ENCODE assay signal across 8 mouse cellular contexts in the genomic region with DNA sequence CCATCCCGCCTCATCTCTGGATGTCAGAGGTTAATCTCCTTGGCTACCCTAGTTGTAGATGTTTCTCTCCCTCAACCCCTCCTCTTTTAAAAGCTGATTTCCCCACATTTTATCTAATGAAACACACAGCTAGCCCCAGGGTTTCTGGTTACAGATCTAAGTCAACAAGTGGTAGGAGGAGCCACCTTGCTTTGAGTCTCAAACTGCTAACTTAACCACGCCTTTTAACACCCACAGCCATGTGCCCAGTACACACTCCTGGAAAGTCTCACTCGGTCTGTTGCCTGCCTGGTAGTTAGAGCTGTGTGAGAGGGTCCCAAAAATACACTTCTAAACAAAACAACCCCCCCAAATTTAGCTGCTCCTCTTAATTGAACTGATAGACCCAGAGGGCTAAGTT.
DNase-seq lines count a peak whose midpoint lies in the region; ATAC-seq and TF ChIP-seq lines count a peak whose summit lies in the region.

No protein-coding gene starts in this region.

- H3K27ac ChIP-seq in kidney, adult 2 months (ENCODE audit: insufficient read depth, low read depth, low read length): no peak overlapping the region
- H3K27ac ChIP-seq in kidney, embryonic 16.5 days (ENCODE audit: low read length): peak overlapping the region; percentile 70
- H3K27ac ChIP-seq in midbrain, embryonic 15.5 days: no peak overlapping the region
- H3K27ac ChIP-seq in left cerebral cortex, adult 2 months: no peak overlapping the region

- 31% methylated on average over 3 of the region's 3 CpGs for WGBS in kidney, adult 2 months
- 22% methylated on average over 3 of the region's 3 CpGs for WGBS in kidney, embryonic 16.5 days
- WGBS in midbrain, embryonic 15.5 days: 7% methylated on average over 3 of the region's 3 CpGs

- H3K36me3 ChIP-seq in kidney, adult 2 months (ENCODE audit: control insufficient read depth, insufficient read depth, low read length): no peaks in the 10 kb centered on the region
- H3K36me3 ChIP-seq in kidney, embryonic 16.5 days (ENCODE audit: insufficient read depth, low read length): no peaks in the 10 kb centered on the region
- no peaks in the 10 kb centered on the region for H3K36me3 ChIP-seq in midbrain, embryonic 15.5 days (replicated peaks)

- peak; percentile 85 for ATAC-seq in kidney, embryonic 16.5 days (ENCODE audit: low FRiP score, low TSS enrichment)
- ATAC-seq in midbrain, embryonic 15.5 days (replicated peaks): no peak

- TF ChIP-seq CTCF in kidney, adult 2 months (conservative IDR thresholded peaks at IDR 0.05; ENCODE audit: insufficient read depth, insufficient read length, low read depth, low read length): no peak
- TF ChIP-seq CTCF in left cerebral cortex, adult 2 months (IDR thresholded peaks at IDR 0.05): no peak

- no peak overlapping the region for H3K4me3 ChIP-seq in kidney, adult 2 months (ENCODE audit: insufficient read depth, low read depth, low read length)
- peak overlapping the region; percentile 24; the same call in 1 of the 2 replicates for H3K4me3 ChIP-seq in kidney, embryonic 16.5 days (ENCODE audit: low read length)
- no peak overlapping the region for H3K4me3 ChIP-seq in midbrain, embryonic 15.5 days
- H3K4me3 ChIP-seq in left cerebral cortex, adult 2 months: no peak overlapping the region

- no peaks in the 10 kb centered on the region for H3K9me3 ChIP-seq in kidney, embryonic 16.5 days (ENCODE audit: low read length)
- H3K9me3 ChIP-seq in midbrain, embryonic 15.5 days: no peaks in the 10 kb centered on the region

- DNase-seq in kidney, adult 2 months: peak; percentile 17
- no peak for DNase-seq in kidney, adult 11 months
- DNase-seq in embryo, embryonic 10 days (ENCODE audit: low spot score): peak; percentile 79
- no peak for DNase-seq in left cerebral cortex, adult 2 months (ENCODE audit: extremely low spot score in 1 of 2, low spot score in 2 of 2)
- no peak for DNase-seq in urinary bladder, adult 2 months (ENCODE audit: low spot score)
- DNase-seq in cerebellum, adult 8-10 months: no peak

- no peaks in the 10 kb centered on the region for H3K4me1 ChIP-seq in kidney, adult 2 months (ENCODE audit: control insufficient read depth, insufficient read depth, low read length)
- peaks cover 49% of the 10 kb centered on the region for H3K4me1 ChIP-seq in kidney, embryonic 16.5 days (ENCODE audit: insufficient read depth, low read length)
- peaks cover 53% of the 10 kb centered on the region for H3K4me1 ChIP-seq in midbrain, embryonic 15.5 days

- TF ChIP-seq POLR2A in kidney, adult 2 months (IDR thresholded peaks at IDR 0.05; ENCODE audit: low read depth, low read length): no peak

- 0 out of 2 replicates have a peak overlapping the region, but pooled peaks have one; percentile 13 for H3K9ac ChIP-seq in kidney, embryonic 16.5 days (replicated peaks; ENCODE audit: low read length)
- H3K9ac ChIP-seq in midbrain, embryonic 15.5 days: no peak overlapping the region

- peak overlapping the region; percentile 48 for H3K4me2 ChIP-seq in kidney, embryonic 16.5 days (replicated peaks; ENCODE audit: low read depth, low read length)
- peak overlapping the region; percentile 8 for H3K4me2 ChIP-seq in midbrain, embryonic 15.5 days

- no peaks in the 10 kb centered on the region for H3K27me3 ChIP-seq in kidney, adult 2 months (replicated peaks; ENCODE audit: control insufficient read depth, insufficient read depth, low read length)
- H3K27me3 ChIP-seq in kidney, embryonic 16.5 days (ENCODE audit: insufficient read depth, low read length): no peaks in the 10 kb centered on the region
- H3K27me3 ChIP-seq in midbrain, embryonic 15.5 days (replicated peaks): no peaks in the 10 kb centered on the region

- intact Hi-C loops in left cerebral cortex, adult 2 months (cut with DNase I): no loop called here

Comparison
In these comparisons a context has a peak if more than half of its experiments do, and no peak if none do; other contexts are left out.
1. DNase-seq: peak in kidney, adult 2 months (single experiment) and embryo, embryonic 10 days (single experiment); none in kidney, adult 11 months (single experiment), left cerebral cortex, adult 2 months (0 of 2), urinary bladder, adult 2 months (single experiment) and cerebellum, adult 8-10 months (single experiment).